Mouse (Mus musculus) left cerebral cortex, adult 2 months (tissue): ENCODE results near the gene Nudt21. TPM values are rescaled to one million over a fixed set of nuclear protein-coding genes. Genes with fewer than 3 reads are reported as not detected.

Experiments used
- DNase-seq, 2 experiments: peaks; one replicate each; pipeline ENCODE4 v3.0.0; 2021 to 2022; ENCODE audit warnings: low spot score in 2 of 2, mixed read lengths in 1 of 2; ENCODE audit errors: extremely low spot score in 1 of 2
- H3K27ac ChIP-seq: fragments of 200-600 bp; 2 replicates; pipeline ENCODE4 v1.8.1; 2022
- H3K4me3 ChIP-seq: fragments of 200-600 bp; 2 replicates; pipeline ENCODE4 v1.8.1; 2022
- CTCF ChIP-seq: fragments of 200-600 bp; IDR thresholded peaks from 2 replicates; pipeline ENCODE4 v1.8.1; 2022; ENCODE audit warnings: antibody characterized with exemption, mild to moderate bottlenecking, moderate library complexity
- intact Hi-C: fragments of 180-260 bp; cut with DNase I; formaldehyde crosslinking; loops from one replicate; pipeline ENCODE4 v1.15.1; 2025
- total RNA-seq, 2 experiments: library from RNA; stranded (reverse); gene quantifications; 2 replicates each; pipeline ENCODE4 v1.2.3; 2021

Nudt21 gene
- total RNA-seq, 2 experiments from 2014 or later, result 46.3 to 51.4 TPM

DNA sequence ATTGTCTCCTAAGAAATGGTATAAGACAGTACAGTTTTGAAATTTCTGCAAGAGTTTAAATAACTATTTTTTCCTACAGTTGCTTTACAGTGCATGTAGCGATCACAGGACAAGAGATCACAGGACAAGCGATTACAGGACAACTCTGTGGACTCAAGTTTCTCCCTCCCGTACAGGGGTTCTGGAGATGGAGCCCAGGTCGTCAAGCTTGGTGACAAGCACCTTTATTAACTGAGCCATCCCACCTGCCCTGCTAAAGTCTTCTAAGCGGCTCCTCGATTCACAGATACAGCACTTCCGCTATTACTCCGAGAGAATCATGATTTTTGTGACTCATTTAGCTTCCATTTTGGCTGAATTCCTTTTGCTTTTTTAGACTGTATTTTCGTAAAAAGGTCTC is 7.1 kb downstream of the Nudt21 start:
- Histone ChIP-seq H3K27ac (no peak overlapping the region), H3K4me3 (no peak overlapping the region)
- TF ChIP-seq CTCF, result no peak
- intact Hi-C loops, result no loop called here
- no peak for DNase-seq

DNA sequence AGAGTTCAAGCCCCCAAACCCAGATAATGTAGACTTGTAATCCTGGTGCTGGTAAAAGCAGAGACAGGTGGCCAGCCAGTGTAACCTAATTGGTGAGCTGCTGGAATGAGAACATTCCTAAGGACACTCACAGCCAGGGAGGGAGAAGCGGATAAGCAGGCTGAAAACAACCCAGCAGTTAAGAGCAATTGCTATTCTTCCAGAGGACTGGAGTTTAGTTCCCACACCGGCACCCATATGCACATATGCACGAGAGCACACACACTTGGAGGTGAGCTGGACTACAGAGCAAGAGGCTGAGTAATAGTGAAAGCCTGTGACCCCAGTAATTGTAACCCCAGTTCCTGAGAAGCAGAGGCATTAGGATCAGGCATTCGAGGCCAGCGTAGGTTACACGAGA is 12.9 kb downstream of the Nudt21 start:
- Histone ChIP-seq H3K27ac (no peak overlapping the region), H3K4me3 (no peak overlapping the region)
- DNase-seq, result no peak
- no peak for TF ChIP-seq CTCF
- intact Hi-C loops, result no loop called here

DNA sequence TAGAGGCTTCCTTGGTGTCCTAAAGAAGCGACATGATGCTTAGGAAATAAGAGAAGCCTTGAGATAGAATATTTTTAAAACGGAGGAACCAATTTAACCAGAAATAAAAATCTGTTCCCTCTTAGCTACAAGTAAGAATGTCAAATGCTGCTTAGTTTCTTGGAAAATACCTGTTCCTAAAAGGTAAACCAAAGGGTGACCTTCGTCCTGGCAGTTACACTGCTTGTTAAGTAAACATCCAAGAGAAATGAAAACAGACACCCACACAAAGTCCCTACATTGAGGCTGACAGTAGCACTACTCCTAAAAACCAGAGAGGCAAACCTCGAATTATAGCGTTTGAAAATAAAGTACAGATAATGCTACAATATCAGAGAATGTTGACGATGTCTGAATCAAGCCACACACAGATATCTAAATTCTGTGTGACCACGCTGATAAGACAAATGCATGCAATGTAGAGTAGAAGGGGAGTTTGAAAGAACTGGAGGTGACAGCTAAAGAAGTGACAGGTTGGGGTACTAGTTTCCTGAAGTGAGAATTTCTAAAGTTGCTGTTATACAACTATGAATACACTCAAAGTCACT is 23.7 kb downstream of the Nudt21 start:
- H3K4me3 ChIP-seq, result peak overlapping the region; percentile 87
- no peak for TF ChIP-seq CTCF
- DNase-seq, result no peak
- peak overlapping the region; percentile 97 for H3K27ac ChIP-seq
- intact Hi-C loops, result loop anchor here (2.0 kb wide), 1 partner anchor 24 kb away; the partner anchor contains the start of genes Nudt21 and Ogfod1

DNA sequence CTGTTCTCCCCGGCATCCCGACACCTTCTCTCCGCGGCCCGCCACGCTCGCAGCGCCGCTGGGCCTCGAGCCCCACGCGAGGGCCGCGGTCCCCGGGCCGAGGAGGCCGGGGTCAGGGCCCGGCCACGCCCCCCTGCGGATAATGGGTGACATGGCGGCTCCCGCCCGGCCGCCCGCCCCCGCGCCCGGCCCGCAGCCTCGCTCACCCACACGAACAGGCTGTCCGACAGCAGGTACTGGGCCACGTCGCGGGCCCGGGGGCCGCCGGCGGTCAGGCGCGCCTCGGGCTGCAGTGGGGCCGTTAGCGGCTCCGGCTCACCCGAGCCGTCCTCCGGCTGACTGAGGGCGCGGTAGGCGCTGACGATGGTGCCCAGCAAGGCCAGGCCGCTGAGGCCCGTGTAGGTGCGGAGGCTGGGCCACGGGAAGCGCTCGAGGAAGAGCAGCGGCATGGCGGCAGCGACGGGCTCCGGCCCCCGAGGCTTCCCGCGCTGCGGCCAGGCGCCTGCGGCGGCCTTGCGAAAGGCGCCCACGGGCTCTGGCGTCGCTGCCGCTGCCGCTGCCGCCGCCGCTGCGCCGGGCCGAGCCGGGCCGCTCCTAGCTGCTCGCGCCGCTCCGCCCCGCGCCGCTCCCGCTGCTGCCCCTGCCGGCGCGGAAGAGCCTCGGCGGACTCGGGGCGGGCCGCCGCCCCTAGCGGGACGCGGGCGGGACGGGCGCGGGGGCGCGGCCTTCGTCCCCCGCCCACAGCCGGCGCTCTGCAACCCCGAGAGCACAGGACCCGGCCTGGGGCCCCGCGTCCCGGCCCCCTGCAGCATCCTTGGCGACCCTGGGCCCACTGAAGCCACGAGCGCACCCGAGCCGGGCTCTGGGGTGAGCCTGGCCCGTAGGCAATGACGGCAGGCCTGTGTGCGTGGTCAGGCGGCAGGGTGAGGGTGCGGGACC is 24.5 kb downstream of the Nudt21 start, which contains the start of gene Amfr:
Gene Amfr, minus strand, starts transcription at position 830 of the 939 bp plus-strand sequence.
- peak; percentile 50 to 58 for DNase-seq
- intact Hi-C loops, result loop anchor here (2.0 kb wide), 1 partner anchor 25 kb away; the partner anchor contains the start of genes Nudt21 and Ogfod1
- Histone ChIP-seq H3K27ac (peak within 1 kb of the TSS; percentile 97), H3K4me3 (peak within 1 kb of the TSS; percentile 87)
- TF ChIP-seq CTCF, result peak; percentile 29

DNA sequence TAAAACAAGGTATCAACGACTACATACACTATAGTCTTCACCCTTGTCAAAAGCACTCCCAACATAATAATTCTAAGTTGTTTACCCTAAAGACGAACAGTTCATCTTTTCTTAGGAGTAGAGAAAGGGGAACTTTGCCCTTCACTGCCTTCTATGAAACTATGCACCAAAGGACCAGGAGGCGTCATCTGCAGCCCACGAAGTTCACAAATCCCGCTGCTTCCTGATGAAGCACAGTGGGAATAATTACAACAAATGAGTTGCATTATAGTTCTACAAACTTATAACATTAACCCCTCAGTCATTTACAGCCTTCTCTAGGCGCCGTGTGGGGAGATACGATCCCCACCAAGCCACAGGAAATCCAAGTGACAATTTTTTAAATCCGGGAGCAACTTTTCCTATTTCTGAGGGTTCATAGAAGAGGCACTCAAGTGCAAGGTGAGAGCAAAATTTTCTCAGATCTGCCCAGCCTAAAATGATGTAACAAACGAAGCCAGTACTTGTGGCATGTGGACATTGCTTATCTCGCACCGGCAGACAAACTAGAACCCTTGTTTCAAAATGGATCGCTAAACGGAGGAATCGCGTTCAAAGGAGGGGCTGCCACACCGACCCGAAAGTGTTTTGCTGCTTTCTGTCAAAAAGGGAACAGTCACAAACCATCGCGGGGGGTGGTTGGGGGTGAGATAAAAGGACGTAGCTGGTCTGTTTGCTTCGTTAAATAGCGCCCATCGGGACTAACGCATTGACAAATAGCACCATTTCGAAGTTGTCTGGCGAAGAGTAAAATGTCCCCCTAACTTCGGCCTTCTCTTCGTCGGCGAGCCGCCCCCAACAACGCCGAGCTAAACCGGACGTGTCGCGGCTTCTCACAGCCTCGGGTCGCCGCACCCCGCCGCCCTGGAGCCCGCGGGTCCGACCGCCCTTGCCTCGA is 25.5 kb downstream of the Nudt21 start:
- no peak for DNase-seq
- intact Hi-C loops, result loop anchor here (2.0 kb wide), 1 partner anchor 25 kb away; the partner anchor contains the start of genes Nudt21 and Ogfod1
- Histone ChIP-seq H3K4me3 (peak overlapping the region; percentile 87), H3K27ac (peak overlapping the region; percentile 94)
- TF ChIP-seq CTCF, result no peak

DNA sequence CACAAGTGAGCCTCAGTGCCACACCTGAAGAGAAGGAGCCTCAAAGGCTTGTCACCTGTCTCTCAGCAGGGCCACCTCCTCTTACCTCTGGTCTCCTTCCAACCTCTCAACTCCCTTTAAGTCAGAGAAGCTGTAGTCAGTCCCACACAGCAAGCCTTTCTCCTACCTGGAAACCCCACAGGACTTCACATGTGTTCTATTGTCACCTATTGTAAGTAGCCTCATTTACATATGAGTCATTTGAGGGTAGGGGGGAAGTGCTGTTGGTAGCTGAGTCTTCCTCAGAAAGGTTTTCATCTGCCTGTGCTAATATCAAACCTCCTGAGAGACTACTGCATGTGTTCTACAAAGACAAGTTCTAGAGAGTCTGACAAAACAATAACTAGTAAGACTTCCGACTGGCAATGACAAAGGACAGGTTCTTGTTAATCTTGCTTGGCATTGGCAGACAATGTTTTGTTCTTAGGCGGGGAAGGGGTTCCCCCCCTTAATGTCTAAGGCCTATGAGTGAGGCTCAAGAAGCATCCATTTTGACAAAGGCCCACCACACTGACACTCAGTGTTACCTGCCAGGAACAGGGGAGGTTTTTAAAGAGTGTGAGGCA is 26.6 kb downstream of the Nudt21 start:
- no peak for TF ChIP-seq CTCF
- no peak overlapping the region; the same call in 1 of the 2 replicates for H3K4me3 ChIP-seq
- H3K27ac ChIP-seq, result no peak overlapping the region
- intact Hi-C loops, result no loop called here
- DNase-seq, result no peak

DNA sequence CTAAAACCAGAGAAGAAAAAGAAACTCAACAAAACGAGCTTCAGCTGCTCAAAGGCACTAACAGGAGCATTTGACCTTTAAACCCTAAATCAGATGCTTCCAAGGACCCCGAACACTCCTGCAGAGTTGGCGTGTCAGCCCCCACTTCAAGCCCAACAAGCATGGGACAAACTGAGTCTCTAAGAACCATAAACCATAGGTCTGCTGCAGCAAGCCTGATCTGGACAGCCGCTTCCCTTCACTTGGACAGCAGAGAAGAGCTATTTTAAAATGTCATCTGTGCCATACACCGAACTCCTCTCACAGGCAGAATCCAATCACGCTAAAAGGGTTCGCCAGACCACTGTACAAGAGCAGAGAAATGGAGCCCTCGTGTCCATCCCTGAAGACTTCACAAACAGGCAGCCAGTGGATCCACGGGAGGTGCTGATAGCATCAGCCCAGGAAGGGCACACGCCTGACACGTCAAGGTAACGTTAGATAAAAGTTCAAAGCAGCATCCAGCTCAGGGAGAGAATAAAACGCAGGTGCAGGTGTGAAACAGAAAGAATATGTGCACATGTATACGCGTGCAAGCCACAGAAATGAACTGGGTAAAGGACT is 27.5 kb downstream of the Nudt21 start:
- DNase-seq, result no peak

DNA sequence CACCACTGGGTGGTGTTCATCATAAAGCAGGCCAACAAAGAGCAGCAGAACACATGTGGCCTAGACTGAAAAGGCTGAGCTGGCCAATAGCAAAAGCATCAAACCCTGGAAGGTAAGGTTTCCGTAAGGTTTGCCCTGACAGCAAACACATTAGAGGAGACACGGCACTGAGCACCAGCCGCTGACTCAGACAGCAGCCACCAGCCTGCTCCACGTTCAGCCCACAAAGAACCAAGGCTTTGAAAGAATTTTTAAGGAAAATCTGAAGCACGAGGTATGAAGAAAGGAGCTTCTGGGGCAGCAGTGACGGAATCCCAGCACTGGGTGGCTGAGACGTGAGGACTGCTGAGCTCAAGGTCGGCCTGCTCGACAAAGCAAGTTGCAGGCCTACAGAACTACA is 32.7 kb downstream of the Nudt21 start:
- TF ChIP-seq CTCF, result no peak
- Histone ChIP-seq H3K4me3 (no peak overlapping the region), H3K27ac (peak overlapping the region; percentile 36; the same call in 1 of the 2 replicates)
- intact Hi-C loops, result no loop called here
- DNase-seq, result no peak

More for the DNA sequence above, 27.5 kb downstream of the Nudt21 start:
- intact Hi-C loops, result no loop called here
- no peak overlapping the region for H3K4me3 ChIP-seq
- H3K27ac ChIP-seq, result no peak overlapping the region; the same call in 1 of the 2 replicates
- TF ChIP-seq CTCF, result no peak

DNA sequence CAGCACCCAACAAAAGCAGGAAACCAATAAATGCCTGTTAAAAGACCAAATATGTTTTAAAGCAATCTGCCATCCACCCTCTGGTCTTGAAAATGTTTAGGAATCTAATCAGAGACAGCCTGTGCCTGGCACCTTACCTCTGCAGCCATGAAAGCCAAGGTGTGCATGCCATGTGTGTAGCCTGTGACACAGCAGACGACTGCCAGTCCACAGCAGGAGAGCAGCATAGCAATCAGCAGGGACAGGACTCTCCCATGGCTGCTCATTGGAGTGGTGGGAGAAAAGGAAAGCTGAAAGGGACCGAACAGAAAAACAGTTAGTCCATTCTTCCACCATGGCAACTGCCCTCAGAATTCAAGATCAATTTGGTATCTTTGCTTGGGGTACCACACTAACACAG is 37.9 kb downstream of the Nudt21 start:
- intact Hi-C loops, result no loop called here
- H3K4me3 ChIP-seq, result no peak overlapping the region
- DNase-seq, result no peak
- H3K27ac ChIP-seq, result no peak overlapping the region
- no peak for TF ChIP-seq CTCF

DNA sequence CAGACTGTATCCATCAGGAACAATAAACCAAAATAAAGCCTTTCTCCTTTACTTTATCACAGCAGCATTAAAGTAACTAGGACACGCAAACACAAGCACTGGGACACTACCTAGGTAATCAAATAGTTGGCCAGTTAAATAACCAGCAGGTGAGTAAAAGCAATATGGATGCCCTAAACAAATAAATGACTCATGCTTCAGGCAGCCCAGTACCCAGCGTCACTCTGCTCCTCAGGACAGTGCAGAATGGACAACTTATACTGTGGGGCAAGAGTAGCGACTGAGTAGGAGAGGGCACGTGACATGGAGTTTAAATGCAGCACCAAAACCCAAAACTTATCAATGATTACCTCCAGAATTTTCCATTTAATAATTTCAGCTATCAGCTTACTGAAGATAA is 47.1 kb downstream of the Nudt21 start:
- Histone ChIP-seq H3K27ac (no peak overlapping the region), H3K4me3 (no peak overlapping the region)
- TF ChIP-seq CTCF, result no peak
- intact Hi-C loops, result no loop called here
- DNase-seq, result peak in 1 of 2 experiments; percentile 2
